Mouse (Mus musculus) skeletal muscle tissue, adult 2 months (tissue): Measurements from ENCODE around the gene Zfp827.

Experiments used
- DNase-seq: peaks from one replicate; pipeline ENCODE4 v3.0.0-alpha.2; 2012; ENCODE audit warnings: low read depth, low spot score

The Zfp827 gene

GRCm38 (mm10) chr8:79222106-79222751 is 194.0 kb downstream of the Zfp827 start:
- no peak for DNase-seq

DNA sequence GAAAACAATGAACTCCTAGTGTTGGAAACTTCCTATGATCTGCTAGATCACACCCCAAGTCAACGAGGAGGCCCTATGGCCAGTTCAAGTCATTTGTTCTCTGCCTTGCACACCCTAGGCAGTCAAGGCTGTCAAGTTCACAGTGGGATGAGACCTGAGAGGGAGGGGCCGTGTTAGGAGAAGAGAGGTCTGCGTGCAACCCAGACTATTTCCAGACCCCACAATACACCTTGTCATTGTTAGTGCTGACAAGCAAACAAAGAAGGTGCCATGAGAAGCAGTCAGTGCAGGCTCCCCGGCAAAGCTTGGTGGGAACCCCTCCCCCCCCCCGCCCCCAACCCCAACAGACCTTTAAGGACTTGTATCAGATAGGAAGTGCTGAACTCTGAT is 194.5 kb downstream of the Zfp827 start:
- DNase-seq: no peak

DNA sequence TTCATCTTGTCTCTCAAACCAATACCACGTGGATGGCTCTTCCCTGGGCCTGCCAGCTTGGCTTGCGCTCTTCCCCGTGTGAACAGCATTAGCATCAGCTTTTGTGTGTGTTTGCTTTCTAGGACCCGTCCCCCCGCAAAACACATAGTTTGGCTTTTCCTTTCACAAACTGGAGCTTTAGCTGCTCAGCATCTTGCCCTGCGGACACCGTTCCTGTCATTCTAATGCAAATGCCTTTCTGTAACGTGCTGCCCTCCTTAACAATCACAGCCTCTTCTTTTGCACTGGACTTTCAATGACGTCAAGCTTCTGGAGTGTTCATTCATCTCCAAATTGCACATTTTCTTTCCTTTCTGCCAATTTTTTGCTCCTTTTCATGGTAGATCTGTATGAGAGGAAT is 196.1 kb downstream of the Zfp827 start:
- no peak for DNase-seq

- DNase-seq: no peak
Measured at GRCm38 (mm10) chr8:79225586-79225985, 197.3 kb downstream of the Zfp827 start.

DNA sequence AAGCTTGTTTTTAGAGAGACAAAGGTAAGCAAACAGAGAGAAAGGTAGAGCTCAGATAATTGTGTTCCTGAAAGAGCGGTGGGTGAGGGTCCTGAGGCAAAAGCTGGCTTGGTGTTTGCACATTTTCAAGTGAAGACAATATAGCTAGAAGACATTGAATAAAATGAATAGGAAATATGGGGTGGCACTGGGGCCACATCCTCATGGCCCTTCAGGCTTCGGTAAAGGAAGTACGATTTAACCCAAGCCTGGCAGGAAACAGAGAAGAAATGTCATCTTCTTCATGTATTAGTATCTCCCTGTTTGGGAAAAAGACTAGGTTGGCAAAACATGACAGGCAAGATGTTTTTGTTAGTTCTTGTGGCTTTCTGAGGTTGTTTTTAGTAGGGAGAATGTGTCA is 197.8 kb downstream of the Zfp827 start:
- no peak for DNase-seq

- no peak for DNase-seq
Measured at GRCm38 (mm10) chr8:79227194-79227593, 199.0 kb downstream of the Zfp827 start.

DNA sequence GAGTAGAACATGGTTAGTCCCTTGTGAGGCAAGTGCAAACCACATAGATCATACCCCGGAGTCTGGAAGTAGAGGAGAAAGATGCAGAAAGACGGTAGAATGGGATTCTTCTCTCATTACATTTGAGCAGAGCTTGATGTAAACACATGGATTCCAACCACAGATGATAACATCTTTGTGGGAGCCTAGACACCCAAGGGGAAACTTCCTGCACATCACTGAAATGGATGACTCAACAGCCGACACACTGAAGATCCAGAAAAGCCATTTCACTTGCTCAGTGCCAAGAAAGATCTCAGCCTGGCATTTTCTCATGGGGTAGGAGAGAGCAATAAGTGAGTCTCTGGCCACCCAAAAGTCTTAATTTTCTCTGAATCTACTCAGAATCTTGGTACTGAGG is 199.7 kb downstream of the Zfp827 start:
- no peak for DNase-seq

- no peak for DNase-seq
Measured at GRCm38 (mm10) chr8:79229266-79229888, 201.1 kb downstream of the Zfp827 start.

DNA sequence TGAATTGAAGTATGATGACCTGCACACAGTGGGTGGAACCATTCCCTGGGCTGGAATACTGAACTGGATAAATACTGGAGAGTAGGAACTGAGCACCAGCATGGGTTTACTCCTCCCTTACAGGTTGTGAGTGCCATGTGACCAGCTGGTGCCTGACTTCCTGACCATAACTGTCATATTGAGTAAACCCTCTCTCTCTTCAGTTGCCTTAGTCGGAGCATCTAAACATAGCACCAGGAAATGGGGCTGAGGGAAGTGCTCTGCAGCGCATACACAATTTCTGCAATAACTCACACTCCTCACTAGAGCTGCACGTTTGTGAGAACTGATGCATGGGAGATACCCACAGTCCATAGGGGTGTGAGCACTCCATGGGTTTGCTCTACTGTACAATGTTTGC is 211.1 kb downstream of the Zfp827 start:
- DNase-seq: no peak

GRCm38 (mm10) chr8:79239996-79240395 is 211.8 kb downstream of the Zfp827 start:
- no peak for DNase-seq
